Mouse (Mus musculus) retina, postnatal 1 day (tissue): Measurements from ENCODE around the gene Ddit4l.
"Not testable (repeated sequence)": the region's sequence is repeated elsewhere in the genome, so short reads cannot be mapped to it uniquely, and the experiment has no call there.

Experiments
- DNase-seq: peaks from one replicate; pipeline ENCODE4 v3.0.0-alpha.2; 2012

Gene Ddit4l

DNA sequence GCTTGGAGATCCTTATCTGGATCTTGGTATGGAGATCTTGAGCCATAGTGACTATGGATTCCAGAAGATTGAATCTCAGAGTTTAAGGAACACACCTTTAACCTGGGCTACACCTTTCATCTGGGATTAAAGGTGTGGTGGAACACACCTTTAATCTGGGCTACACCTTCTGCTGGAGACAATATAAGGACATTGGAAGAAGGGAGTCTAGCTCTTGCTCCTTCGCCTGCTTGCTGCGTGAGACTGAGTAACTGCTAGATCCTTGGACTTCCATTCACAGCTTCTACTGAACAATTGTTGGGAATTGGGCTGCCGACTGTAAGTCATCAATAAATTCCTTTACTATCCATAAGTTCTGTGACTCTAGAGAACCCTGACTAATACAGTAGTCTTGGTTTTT, at the start of gene Ddit4l:
Gene Ddit4l, plus strand, starts transcription at position 301 of the 400 bp plus-strand sequence.
- not testable (repeated sequence) for DNase-seq

DNA sequence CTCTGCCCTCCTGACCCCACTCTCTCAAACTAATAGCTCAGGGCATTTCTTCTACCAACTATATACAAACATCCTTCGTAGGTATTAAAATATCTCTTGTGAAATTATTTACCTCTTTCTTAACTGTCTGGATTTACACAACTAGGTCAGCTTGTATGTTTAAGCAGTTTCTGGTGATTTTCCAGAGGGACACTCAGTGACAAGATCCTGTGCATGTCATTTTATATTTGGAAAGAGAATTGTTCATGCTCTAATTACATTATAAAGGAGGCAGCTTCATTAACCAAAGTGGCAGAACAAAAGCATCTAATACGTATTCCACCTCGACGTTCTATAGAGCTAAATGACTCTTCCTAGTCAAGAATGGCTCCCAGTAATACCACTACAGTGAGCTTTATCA, 45.3 kb upstream of the Ddit4l start:
- peak; percentile 79 for DNase-seq

DNA sequence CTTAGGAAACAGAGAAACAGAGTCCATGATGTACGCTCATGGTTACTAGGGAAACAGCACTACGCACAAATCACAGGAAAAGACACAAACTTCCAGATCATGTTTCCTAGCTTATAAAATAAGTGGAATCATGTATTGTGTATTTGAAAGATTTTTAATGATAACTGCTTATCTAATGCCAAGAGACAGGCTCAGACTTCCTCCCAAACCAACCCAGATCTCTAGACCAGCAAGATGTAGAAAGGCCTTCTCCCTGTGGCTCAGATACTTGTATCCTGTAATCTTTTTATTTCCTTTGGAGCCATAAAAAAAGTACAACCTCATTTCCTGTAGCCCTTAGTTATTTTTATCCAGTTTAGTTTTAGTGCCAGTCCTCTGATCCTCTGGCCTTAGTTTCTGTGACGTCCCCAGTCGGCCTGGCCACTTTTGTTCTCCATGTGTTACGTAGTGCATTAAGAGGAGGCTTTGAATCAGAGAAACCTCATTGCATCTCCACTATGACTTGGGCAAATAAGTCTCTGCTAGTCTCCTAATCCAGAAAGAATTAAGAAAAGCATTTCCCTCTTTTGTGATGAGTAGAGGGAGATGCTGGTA, 34.9 kb upstream of the Ddit4l start:
- no peak for DNase-seq

DNA sequence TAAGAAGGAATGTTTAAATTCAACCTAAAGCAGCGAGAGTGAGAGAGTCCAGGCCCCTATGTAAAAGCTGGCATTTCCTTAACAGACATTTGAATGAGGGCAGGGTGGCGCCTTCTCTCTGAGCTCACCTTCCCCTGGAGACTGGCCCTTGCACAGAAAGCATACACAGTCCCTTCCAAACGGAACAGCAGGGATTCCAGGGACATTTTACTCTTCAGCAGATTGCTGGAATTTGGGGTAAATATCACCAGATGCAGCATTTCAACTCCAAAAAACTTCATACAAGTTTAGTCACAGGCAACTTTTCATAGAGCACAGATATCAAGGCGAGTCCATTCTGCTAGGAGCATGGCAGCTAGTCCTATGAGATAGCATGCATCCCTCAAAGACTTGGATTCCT, 31.6 kb upstream of the Ddit4l start:
- DNase-seq = no peak

DNA sequence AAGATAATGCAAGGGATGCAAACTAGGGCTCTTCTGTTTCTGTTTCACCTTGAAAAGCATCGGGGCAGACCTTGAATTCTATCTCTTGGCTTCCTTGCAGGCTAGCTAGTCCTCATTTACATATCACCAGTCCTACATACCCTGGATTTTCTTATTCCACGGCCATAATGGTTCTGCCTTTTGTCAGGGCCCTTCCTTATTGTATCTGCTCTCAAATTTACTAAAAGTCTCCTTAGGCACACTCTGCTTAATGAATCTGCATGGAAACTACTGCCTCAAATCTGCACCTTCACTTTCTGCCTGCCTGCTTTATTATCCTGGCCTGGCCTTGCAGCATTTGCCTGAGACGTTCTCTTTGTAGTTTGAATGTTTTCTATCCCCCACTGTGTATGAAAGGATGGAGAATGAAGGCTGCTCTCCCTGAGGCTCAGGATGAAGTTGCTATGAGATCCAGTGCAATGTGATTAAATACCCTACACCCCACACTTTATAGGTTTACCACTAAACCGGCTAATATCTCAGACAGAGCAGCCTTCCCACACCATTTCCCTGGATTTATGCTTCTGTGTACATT, 27.0 kb upstream of the Ddit4l start:
- DNase-seq = no peak

DNA sequence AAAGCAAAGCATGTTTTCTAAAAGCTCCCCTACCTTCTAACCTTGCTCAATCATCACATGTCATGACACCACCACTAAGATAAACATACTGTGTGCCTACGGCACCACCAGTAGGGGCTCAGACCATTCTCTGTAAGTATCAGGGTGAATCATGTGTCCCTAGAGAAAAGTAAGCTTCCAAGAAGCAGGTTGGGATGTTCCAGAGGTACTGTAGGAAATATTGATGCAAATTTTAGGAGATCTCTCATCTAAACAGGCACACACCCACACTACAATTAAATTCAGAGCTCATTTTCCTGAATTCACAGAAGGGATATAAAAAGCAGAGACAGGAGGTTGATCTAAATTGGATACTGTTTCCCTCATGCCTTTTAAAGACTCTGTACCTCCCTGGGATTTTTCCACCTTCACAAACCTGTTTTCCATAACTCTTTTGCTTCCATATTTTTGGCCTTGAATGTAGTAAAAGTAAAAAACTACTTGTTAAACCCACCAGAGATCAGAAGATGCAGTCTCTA, 12.4 kb upstream of the Ddit4l start:
- DNase-seq = no peak

DNA sequence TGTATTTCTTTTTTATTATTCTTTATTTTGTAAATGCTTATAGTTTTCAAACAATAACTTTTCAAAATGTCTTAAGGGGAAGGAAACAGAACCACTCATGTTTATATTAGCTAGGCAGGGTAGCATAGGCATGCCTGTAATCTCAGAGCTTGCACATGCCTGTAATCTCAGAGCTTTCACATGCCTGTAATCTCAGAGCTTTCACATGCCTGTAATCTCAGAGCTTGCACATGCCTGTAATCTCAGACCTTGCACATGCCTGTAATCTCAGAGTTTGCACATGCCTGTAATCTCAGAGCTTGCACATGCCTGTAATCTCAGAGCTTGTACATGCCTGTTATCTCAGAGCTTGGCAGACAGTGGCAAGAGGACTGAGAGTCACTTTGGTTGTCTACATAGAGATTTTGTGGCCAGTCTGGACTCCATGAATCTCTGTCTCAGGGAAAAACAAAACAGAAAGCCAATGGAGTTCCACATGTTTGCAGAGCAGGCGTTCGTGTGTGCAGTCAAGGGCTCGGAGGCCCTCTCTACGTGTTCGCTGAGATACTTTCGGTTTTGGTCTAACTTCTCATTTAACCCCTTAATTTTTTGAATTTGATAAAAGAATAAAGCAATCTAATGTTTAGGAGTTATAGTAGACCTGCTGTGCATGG, 10.8 kb upstream of the Ddit4l start:
- no peak for DNase-seq

DNA sequence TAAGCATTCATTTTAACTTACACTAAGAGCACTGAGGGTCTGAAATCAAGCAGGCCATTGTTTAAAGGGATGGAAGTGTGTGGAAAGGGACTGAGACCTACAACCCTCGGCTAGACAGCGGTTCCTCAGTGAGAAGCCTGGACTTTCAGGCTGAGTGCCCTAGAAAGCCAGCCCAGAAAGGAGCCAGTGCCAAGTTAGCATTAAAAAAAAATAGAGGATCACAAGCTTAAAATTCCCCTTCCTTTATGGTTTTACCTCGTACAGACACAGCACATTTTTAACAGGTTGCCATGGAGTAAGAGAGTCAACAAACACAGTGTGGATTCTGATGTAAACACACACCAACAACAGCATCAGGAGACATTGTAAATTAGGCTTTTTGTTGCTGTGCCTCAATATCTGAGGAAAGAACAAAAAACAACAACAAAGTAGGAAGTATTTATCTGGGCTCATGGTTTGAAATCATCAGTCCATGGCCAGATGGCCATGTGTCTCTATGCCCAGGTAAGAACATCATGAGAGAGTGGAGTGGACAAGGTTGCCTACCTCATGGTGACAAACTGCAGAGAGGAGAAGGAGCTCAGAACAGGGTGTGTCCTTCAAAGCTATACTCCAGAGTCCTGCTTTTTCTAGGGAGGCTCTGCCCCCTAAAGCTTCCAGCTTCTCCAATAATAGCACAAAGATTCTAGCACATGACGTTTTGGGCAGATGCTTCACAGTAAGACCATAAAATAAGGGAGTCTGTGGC, 10.1 kb upstream of the Ddit4l start:
- no peak for DNase-seq

DNA sequence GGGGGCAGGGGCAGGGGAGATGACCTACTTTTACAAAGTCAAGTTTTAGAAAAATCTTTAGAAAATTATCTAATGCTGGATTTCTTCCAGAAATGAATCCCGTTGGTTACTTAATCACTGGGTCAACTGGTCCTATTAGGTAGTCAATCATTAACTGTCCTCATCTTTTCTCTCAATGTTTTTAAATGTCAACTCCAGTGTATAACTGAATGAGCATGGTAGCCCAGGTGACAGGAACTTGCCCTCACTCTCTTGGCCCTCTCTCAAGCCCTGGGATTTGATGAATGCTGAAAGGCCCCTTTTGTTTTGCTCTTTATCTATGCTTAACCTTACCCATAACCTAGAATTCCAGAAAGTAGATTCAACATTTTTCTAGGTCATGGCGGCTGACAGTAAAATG, 9.4 kb upstream of the Ddit4l start:
- no peak for DNase-seq

DNA sequence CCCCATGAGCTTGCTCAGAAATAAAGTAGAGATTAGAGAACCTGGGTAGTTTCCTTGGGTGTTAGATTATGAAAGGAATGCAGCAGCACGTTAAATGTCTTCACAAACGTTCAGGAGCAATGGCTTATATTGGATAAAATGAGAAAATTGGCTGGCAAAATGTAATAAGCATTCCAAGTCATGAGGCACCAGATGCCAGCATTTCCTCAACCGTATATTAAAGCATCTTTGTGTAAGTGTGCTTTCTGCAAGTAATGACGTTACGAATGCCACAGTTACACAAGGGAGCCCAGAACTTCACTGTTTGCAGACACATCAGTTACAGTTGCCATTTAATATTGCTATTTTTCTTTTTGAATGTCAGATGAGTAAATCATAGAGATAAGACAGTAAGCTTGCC, 872 bp upstream of the Ddit4l start:
- DNase-seq = no peak

DNA sequence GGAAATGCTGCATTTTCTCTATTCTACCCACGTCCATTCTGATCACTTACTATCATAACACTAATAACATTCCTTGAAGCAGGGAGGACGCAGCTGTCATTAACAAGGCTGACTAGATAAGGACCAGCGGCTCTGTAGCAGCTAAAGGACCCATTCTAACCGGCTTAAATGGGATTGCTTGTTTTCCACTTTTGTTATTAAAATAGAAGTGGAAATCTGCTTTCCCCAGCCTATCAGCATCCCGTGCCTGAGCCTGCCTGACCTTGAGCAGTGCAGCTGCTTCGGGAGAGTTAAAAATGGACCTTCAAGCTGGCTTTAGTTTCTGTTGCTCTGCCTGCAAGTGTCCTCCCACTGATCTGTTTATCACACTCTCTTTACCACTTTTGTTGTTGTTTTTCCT, 679 bp downstream of the Ddit4l start:
- DNase-seq = no peak

DNA sequence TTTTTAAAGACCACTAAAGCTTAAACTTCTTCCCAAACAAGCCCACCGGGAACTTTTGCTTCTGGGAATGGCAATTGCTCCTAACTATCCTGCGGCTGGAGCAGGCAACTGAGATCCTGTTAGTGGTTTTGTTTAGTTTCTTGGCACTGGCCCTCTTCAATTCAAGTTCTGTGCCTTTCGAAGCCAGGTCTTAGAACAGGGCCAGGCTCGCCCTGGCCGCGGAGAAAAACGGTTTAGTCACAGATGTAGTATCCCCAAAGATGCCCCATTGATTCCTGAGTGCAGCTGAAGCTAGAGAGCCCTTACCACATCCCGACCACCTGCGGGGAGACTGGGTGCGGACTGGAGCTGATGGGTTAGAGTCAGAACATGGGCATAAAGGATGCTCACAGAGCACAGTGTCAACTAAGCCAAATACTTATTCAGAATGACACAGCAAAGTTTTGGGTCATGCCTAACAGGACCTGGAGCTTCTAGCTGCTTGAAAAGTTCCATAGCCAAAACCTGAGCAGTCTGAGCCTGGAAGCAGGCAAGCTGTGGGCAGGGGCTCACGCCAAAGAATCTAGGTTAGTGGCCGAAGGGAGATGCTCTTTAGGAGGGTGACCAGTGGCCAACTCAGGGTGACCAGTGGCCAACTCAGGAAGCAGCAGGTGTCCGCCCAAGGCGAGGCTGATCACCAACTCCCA, 1.6 kb downstream of the Ddit4l start:
- peak; percentile 16 for DNase-seq

DNA sequence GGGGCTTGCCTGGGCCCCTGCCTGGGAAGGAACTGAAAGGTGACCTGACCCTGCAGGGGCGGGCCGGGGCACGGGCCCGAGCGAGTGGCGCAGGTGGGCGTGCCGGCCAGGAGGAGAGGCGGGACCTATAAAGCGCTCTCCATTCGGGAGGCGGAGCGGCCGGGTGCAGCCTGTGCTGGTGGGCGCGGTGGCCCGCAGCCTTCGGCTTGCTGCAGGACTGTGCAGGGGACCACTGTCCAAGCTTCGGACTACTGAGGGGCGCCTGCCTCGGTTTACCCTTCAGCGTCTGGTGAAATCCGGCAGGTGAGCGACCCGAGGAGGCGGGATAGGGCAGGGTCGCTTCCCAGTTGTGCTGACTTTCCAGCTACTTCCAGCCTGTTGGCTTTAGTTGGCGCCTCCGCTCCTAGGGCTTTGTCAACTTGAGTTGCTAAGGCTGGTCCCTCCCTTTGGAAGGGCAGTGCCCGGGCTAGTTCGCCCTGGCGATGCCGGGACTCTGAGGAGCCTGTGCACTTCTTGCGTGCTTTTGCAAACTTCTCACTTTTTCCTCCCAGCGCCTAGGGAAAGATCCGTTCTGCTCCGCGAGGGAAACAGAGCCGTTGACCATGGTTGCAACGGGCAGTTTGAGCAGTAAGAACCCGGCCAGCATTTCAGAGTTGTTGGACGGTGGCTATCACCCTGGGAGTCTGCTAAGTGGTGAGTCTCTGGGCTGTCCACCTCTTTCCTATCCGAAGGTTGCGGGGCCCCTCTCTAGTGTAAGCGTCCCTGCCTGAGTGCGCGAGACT, 2.4 kb downstream of the Ddit4l start:
- DNase-seq = peak; percentile 80

DNA sequence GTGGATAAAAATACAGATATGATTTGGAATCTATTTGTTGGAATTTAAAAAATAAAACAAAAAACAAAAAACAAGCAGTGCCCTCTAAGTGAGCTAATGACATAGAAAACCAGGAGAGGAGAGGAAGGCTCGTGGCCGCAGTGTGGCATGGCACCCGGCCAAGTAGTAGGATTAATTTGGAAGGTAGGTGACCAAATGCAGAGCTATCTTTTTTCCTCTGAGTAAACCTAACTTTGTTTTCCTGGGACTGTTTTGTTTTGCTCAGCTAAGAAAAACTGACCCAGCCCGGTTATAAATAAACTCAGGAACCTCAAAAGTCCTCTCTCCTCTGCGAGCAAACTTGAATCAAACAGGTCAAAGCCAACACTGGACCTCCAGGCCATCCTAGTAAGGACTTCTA, 3.6 kb downstream of the Ddit4l start:
- DNase-seq = no peak

DNA sequence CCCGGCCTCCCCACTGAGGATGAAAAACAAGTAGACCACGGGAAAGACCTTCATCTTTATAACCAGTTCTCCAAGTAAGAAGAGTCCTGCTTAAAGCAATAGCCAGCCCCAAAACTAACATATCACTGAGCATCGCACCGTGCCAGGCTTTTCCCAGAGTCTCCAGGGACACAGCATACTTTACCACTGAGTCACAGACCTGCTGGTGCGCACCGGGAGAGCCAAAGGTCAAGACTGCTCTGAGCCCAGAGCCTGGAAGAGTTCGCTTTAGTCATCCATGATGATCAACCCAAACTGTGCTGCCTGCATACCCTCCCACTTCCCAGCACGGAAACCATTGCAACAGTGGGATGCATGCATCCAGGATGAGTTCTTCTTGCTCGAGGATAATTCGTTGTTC, 12.3 kb downstream of the Ddit4l start:
- no peak for DNase-seq

DNA sequence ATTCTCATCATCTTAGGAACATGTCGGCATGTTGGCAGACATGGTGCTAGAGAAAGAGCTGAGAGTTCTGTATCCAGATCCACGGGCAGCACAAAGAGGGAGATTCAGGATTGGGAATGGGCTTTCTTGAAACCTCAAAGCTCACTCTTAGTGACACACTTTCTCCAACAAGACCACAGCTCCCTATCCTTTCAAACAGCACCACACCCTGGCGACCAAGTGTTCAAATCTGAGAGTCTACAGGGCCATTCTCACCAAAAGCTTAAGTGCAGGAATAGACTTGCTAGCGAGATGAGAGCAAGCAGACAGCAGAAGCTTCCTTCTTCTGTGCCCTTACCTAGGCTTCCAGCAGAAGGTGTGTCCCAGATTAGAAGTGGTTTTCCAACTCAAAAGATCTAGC, 15.2 kb downstream of the Ddit4l start:
- DNase-seq = no peak

DNA sequence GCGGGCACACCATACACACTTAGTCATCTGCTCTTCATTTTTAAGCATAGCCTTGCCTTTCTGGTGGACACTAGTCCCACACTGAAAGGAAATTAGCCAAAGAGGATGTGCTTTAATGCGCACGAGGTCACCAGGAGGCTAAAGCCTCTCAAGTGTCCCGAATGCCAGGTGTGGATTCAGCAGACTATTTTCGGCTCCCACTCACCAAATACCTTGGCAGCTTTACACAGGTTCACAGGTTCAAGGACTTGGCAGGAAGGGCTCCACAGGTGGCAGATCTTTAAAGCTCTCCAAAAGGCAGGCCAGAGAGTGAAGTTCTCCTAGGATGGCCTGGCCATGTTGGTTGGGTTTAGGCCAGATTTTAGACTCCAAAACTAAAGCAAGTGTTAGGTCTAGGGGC, 19.8 kb downstream of the Ddit4l start:
- no peak for DNase-seq

DNA sequence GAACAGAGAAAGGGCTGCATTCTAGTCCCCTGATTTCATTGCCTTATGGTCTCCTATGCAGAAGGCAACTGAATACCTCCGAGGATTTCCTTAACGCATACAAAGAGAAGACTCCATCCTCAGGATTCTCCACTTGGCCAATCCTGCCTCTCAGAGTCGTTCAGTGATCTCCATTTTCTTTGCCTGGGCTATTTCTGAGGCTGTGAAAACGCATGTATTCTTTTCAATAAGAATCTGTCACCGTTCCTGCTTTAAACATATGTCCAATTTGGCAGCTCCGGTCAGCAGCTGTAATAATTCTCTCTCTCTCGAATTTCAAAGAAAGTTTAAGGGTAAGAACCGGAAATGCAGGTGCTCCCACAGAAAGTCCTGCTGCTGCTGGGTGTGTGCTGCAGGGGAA, 20.7 kb downstream of the Ddit4l start:
- no peak for DNase-seq

DNA sequence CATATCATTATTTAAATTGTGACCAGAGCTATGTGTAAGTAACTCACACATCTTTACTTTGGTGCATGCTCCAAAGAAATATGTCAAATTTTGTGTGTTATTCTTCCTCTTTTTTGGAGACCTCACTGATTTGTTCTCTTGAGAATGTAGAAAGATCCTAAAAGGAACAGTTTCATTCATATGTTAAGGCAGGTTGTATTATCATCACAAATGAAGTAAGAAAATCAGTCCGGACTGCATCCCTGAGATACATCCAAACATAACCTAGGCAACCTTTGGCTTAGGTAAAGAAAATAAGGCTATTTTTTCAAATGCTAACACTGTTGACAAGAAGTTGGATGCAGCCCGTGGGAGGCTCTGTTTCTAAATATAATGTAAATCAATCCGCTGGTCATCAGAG, 21.2 kb downstream of the Ddit4l start:
- DNase-seq = no peak

DNA sequence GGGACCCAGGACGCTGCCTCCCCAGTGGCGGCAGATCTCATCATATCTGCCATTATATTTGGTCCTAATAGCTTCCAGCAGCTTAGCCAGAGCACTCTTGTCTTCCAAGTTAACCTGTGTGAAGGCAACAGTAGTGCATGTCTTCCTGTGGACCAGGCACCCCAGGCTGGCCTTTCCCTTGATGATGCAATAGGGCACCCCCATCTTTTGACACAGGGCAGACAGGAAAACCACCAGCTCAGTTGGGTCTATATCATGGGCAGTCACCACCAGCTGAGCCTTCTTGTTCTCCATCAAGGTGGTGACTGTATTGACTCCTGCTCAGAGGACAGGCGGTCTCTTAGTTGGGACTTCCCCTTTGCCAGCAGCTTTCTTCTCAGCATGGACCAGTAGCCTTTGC, 22.7 kb downstream of the Ddit4l start:
- DNase-seq = no peak

DNA sequence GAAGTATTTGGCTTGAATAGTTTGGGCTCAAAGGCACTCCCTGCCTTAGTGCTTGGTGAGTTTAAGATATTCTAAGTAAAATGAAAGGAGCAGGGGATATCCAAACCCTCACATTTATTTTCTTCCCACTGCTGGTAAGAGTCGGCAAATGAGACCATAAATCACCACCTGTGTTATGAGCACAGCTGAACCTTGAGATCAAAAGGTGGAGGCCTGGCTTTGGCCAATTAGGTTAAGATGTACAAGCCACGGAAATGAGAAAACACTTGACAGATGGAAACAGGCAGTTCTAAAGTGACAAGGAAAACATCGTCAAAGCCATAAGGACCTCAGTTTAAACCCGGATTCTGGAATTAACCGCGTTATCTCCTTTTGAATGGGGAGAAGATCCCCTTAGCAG, 23.5 kb downstream of the Ddit4l start:
- no peak for DNase-seq

DNA sequence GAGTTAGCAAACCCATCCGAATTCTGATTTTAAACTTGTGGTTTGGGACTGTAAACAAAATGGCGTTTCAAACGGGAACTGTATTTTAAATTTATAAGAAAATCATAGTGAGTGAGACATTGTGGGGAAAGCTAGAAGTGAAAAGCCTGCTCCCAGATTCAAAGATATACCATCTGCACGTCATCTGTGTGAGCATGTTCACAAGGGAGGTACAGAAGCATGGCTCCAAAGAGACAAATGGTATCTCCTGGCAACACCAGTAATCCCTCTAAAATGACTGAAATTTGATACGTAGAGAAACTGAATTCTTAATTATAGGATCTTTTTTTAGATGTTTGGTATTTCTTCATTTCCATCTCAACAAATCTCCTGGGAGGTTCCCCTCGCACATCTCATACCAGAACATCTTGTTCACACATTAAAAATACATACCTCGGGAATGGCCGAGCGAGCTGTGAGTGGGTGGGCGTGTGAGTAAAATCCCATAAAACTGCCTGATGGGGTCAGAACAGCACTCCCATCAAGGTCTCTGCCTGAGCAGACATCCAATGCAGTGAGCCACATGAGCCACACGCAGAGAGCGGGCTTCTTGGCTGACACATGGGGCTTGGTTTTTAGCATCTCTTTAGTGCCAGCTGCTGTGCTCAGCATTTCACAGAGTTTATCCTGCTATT, 26.2 kb downstream of the Ddit4l start:
- no peak for DNase-seq
